Mouse (Mus musculus): Measurements from ENCODE around the gene Saysd1.
A peak's percentile ranks its signal among the peaks of the same experiment; 100 is the strongest.

Gene Saysd1

GRCm38 (mm10) chr14:20138484-20139355, at the start of gene Saysd1:
Gene Saysd1, minus strand, starts transcription at chr14:20138534.
- DNase-seq, result no peak

- no peak for DNase-seq
Measured at GRCm38 (mm10) chr14:20185426-20185825, 47.1 kb upstream of the Saysd1 start.

- DNase-seq, result no peak
Measured at GRCm38 (mm10) chr14:20183701-20184100, 45.4 kb upstream of the Saysd1 start.

- no peak for DNase-seq
Measured at GRCm38 (mm10) chr14:20182596-20182995, 44.3 kb upstream of the Saysd1 start.

GRCm38 (mm10) chr14:20181466-20181921, 43.2 kb upstream of the Saysd1 start, which contains the start of gene Kcnk5:
Gene Kcnk5, minus strand, starts transcription at chr14:20181809.
- peak; percentile 7 for DNase-seq

- DNase-seq, result no peak
Measured at GRCm38 (mm10) chr14:20180751-20181162, 42.4 kb upstream of the Saysd1 start.

- no peak for DNase-seq
Measured at GRCm38 (mm10) chr14:20180304-20180703, 42.0 kb upstream of the Saysd1 start.

GRCm38 (mm10) chr14:20179731-20180280, 41.5 kb upstream of the Saysd1 start:
- no peak for DNase-seq

- no peak for DNase-seq
Measured at GRCm38 (mm10) chr14:20179080-20179479, 40.7 kb upstream of the Saysd1 start.

- DNase-seq, result no peak
Measured at GRCm38 (mm10) chr14:20178593-20178992, 40.3 kb upstream of the Saysd1 start.

GRCm38 (mm10) chr14:20177494-20178123, 39.3 kb upstream of the Saysd1 start:
- DNase-seq, result no peak

- DNase-seq, result no peak
Measured at GRCm38 (mm10) chr14:20175705-20176104, 37.4 kb upstream of the Saysd1 start.

GRCm38 (mm10) chr14:20175114-20175513, 36.8 kb upstream of the Saysd1 start:
- no peak for DNase-seq

- no peak for DNase-seq
Measured at GRCm38 (mm10) chr14:20174696-20175095, 36.4 kb upstream of the Saysd1 start.

- DNase-seq, result no peak
Measured at GRCm38 (mm10) chr14:20173873-20174490, 35.6 kb upstream of the Saysd1 start.

- no peak for DNase-seq
Measured at GRCm38 (mm10) chr14:20172924-20173323, 34.6 kb upstream of the Saysd1 start.

GRCm38 (mm10) chr14:20172509-20172908, 34.2 kb upstream of the Saysd1 start:
- DNase-seq, result no peak

GRCm38 (mm10) chr14:20171840-20172239, 33.5 kb upstream of the Saysd1 start:
- DNase-seq, result no peak

- no peak for DNase-seq
Measured at GRCm38 (mm10) chr14:20169251-20169650, 30.9 kb upstream of the Saysd1 start.

- no peak for DNase-seq
Measured at GRCm38 (mm10) chr14:20168478-20168877, 30.1 kb upstream of the Saysd1 start.

GRCm38 (mm10) chr14:20168054-20168453, 29.7 kb upstream of the Saysd1 start:
- DNase-seq, result no peak

- DNase-seq, result no peak
Measured at GRCm38 (mm10) chr14:20165413-20165812, 27.1 kb upstream of the Saysd1 start.

- DNase-seq, result no peak
Measured at GRCm38 (mm10) chr14:20164438-20164837, 26.1 kb upstream of the Saysd1 start.
